Mouse (Mus musculus) testis, postnatal 14 days (tissue): ENCODE results near the gene Fam107b.
"Not testable (repeated sequence)": the region's sequence is repeated elsewhere in the genome, so short reads cannot be mapped to it uniquely, and the experiment has no call there.

ENCODE experiments used
- DNase-seq: peaks from one replicate; pipeline ENCODE4 v3.0.0; 2021; ENCODE audit warnings: low spot score

Fam107b gene

DNA sequence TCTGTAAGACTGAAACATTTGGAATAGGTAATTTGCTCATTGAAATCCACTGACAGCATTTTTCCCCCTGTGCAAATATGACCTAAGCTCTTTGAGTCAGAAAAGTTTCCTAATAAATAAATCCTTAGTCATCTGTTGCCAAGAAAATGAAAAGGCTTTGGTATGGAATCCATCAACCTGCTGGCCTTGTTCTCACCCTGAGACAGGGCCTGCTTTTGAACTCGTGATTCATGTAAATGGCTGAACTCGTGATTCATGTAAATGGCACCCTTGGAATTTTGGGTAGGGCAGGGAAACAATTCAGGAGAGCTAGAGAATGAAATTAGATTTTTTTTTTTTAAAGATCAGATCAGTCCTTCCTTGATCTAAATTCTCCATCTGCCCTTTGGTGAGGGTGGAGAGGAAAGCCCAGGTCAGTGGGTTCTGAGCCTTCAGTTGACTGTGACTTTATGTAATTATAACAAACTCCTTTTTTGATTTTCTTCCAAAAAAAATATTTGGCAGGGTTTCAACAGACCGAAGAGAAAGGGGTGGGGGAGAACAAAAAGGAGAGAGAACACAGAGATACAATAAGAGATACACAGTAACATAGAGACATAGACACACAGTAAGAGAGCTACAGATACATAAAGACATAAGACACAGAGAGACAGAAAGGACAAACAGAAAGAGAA lies 142.2 kb downstream of the Fam107b start:
- DNase-seq = no peak

DNA sequence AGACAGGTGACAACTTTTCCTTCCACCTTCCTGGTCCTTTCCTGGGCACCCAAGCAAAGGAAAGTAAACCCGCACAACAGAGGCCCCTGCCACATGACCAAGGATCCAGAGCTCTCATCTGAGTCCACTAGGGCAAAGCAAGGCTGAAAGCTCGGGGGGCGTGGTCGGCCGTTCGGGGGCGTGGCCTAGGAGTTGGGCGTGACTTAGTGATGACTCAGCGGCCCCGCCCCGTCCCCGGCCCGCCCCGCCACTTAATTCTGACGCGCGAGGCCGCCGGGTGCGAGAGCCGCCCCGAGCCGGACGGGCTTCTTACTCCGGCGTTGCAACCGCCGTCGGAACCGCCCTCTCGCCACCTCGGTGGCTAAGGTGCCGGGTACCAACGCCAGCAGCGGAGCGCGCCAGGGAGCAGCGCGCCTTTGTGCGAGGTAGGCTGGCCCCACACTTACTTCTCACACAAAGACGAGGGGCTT lies 143.0 kb downstream of the Fam107b start:
- peak; percentile 93 for DNase-seq

DNA sequence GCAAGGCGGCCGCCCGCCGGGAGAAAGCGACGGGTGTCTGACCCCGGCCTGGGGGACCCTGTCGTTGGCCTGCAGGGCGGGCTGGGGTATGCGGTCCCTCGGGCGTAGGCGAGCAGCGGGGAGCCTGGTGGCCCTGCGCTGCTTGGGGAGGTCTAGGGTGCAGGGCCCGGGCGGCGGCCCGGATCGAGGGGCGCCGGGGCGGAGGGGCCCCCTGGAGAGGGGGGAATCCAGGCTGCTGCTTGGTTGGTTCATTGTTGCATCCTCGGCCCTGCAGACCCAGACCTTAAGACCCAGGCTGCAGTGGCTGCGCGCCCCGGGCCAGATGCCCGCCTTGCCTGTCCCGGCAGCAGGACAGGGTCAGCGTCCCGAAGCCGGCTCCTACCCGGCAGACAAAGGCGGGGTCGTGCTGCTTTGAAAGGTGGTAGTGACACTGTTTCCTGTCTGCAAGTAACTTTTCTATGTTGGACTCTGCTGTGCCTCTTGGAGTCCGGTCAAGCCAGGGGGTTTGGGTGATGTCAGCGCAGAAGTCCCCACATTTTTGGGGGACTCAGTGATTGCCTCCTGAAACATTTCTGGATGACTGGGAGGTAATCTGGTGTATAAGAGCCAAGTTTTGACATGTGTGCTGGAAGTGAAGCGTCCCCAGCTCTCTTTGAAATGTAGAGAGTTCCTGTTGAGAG lies 143.5 kb downstream of the Fam107b start:
- DNase-seq = peak; percentile 21

DNA sequence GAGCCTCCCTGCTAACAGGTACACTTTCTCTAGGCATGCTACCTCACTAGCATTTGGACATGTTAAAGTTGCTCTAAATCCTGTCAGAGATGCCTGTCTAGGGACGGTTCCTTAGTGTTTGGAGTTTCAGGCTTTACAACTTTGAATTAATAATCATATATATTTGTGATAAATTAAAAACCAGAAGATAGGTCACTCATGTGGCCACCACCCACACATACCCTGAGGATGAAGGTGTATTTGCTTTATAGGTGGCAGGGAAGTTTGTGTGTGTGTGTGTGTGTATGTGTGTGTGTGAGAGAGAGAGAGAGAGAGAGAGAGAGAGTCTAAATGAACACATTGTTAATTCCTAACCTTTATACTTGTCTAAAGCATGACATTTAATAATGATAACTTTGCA lies 144.2 kb downstream of the Fam107b start:
- no peak for DNase-seq

DNA sequence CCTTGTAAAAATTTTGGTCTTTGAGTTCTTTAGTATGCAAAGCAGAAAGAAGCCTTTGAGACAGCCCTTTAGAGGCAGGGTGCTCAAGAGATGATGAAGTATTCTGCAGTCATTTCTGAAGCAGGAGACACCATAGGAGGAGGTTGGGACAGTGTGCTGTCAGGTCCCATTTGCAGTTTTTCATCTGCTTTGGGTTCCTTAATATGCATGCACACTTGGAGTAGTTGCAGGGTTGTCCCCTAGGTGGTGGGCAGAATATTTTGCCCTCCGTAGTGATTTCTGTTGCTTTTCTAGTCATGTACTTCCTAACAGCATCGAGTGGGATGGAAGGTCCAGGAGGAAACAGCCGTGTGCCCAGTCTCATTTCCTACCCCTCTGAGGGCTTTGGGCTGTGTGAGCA lies 145.1 kb downstream of the Fam107b start:
- no peak for DNase-seq

DNA sequence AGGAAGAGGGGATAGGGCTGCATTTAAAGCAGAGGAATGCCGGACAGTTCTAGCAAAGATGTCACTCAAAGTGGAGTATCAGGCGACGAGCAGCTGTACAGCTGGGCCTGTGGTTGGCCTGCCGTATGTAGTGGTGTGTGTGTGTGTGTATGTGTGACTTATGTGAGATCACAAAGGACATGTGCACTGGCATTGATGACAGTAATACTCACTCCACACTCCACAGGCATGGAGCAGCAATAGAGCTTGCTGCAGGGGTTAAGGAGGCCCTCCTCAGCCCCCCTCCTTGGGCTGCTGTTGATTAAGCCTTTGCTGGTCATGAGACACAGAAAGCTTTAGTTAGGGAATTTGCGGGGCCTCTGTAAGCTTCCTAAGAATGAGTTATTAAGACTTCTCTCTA lies 147.0 kb downstream of the Fam107b start:
- no peak for DNase-seq

DNA sequence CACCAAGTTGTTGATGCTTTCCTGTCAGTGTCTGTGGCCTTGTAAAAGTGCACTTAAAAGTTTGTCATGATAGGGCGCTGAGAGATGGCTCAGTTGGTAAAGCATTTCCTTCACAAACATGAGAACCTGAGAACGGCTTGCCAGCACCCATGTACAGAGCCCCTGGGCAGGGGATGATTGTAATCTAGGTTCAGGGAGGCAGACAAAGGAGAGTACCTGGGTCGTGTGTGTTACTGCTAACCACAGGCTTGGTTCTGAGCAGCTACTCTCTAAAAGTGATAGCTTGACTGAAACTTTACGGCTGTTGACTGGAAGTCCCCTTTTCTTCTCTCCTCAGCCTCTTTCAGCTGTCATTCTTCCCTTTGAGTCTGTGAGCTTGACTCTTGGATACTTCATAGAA lies 147.6 kb downstream of the Fam107b start:
- no peak for DNase-seq

DNA sequence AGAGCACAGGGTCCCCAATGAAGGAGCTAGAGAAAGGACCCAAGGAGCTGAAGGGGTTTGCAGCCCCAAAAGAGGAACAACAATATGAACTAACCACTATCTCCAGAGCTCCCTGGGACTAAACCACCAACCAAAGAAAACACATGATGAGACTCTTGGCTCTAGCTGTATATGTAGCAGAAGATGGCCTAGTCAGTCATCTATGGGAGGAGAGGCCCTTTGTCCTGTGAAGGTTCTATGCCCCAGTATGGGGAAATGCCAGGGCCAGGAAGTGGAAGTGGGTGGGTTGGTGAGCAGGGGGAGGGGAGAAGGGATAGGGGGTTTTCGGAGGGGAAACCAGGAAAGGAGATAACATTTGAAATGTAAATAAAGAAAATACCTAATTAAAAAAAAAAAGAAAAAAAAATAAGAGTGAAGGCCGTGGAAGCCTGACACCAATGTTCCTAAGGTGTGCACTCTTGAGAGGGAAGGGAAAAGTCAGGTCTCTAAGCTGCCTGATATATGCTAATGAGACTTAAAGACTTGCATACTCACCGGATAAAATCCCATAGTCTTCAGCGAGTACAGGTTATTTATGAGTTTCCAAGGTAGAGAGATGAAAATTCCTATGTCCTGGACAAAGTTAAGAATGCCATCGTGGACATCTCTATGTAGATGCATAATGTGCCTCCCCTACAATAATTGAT lies 149.3 kb downstream of the Fam107b start:
- not testable (repeated sequence) for DNase-seq

DNA sequence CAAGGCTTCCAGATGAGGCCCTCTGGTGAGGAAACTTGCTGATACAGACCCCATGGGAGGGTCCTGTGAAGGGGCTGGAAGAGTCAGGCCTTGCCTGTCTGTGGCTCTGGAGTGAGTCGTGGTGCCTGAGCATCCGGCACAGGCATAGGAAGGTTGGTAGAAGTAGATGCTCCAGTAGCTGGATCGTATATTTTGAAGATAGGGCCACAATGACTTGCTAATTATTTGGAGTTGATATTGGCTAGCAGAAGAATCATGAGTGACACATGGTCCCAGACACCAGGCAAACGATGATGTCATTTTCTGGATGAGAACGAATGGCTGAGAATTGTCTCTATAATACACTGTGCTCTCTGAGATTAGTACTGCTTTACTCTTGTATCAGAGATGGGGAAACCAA lies 150.8 kb downstream of the Fam107b start:
- DNase-seq = no peak

DNA sequence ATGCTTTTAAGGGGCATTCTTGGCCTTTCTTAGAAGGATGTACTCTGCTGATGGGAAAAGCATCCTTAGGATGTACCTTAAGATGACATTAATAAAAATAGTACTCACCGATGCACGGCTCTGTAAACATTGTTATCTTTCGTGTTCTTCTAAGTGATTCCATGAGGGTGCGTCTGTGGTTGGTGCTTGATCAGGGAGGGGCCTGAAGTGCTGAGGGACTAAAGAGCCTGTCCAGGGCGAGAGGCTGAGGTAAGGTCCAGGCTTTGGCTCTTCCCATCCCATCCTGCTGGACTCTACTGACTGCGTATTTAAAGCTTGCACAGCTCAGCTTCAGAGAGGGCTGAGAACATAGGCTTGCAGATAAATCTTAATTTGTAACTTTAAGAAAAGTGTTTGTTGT lies 151.7 kb downstream of the Fam107b start:
- no peak for DNase-seq

DNA sequence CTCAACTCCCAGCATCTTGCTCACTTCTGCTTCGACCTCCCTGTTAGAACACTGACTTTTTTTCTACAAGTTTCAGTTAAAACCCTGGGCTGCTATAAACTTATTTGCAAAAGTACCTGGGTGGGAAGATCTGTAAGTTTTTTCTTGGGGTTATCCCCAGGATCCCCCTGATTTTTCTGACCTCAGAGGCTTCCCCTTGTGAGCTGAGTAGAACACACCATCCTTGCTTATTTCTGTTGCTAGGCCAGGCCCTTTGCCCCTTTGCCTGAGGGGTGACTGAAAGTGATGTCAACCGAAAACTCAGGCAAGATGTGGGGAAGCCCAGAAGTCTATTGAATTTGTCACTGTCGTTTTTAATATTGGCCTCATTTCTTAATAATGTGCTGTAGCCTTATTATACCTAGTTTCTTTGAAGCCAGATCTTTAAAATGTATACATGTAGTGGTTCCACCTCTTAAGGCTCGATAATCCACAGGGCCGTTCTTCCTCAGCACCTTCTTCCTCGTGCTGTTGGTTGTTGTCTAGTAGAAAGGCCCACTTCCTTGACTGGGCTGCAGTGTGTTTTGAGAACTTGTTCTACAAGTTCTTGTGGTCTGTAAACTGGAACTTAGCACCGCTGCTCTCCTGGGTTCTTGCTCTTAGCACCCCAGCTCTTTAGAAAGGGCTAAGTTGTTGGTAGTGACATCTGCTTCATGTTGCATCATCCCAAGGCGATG lies 153.3 kb downstream of the Fam107b start:
- DNase-seq = no peak

DNA sequence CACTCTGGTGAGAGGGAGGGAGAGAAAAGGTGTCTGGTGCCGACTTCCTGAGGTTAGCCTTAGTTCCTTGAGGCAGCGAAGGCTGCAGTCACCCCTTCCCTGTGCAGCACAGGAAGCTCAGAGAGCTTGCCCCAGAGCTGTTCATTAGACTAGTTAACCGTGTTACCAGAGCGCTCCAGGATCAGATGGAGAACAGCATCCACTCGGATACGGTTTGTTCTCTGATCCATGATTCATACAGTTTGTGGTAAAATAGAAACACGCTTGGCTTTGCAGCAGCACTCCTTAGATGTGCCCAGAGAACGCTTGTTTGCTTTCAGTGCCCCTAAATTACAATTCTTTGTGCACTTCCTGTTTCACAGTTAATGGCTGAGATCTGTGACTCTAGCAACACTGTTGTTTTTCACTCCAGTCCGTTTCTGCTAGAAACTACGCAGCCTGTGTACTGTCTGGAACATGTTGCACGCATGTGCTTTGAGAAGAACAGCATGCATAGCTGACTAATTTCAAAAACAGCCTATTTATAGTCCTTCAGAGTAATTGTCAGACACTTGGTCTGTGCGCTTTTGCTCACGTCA lies 156.3 kb downstream of the Fam107b start:
- no peak for DNase-seq

DNA sequence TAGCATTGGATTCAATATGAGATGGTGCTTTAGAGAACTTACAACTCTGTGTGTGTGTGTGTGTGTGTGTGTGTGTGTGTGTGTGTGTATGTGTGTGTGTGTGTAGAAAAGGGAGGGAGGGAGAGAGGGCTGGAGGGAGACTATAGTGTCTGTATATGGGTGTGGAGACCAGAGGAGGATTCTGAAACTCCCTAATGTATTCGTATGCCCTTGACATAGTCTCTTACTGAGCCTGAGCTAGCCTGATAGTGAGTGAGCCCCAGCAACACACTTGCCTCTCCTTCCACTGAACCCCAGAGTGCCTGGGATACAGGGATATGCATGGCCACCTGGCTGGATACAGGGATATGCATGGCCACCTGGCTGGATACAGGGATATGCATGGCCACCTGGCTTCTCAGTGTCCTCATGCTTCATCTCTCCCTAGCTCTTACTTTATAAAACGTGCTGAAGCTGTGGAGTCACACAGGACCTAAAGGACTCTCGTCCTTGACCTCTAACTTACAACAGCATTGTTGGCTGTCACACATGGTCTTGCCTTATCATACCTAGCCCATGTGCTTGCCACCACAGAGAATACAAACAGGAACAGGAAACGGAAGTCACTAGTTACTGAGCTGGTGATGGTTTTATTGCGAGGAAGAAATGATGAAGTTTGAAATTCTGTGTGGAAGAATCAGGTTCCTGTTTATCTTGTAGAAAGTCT lies 157.1 kb downstream of the Fam107b start:
- no peak for DNase-seq

DNA sequence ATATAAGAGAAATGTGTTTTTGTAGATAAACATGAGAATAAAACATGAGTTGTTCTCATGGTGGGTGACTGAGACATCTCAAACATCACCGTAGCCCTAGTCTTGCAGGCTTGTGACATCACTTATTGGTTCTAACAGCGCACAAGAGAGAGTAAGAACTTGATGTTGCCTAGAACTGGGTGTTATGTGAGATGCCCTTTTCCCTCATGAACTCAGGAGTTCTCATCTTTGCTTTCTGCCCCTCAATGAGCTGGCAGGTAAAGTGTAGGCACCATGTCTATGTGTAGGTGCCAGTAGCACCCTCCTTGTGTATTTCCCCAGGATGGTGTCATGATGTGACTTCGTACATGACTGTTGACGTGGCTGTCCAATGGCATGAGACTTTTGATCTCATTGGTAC lies 157.8 kb downstream of the Fam107b start:
- DNase-seq = no peak

DNA sequence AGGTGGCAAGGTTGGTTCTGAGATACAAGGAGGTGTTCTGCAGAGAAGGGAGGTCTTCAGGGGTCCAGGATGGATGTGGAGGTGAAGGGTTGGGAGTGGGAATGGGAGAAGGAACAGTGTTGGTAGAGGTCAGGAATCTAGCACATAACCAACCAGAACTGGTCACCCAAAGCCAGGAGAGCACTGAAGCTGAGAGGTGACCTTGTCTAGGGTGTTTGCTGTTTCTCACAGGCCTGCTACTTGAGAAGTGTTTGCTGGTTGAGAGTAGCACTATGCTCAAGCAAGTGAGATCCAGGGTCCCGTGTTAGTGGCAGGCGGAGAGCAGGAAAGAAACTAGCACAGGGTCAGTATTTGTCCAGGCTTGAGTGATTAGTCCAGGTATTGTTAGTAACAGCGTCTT lies 159.3 kb downstream of the Fam107b start:
- DNase-seq = no peak

DNA sequence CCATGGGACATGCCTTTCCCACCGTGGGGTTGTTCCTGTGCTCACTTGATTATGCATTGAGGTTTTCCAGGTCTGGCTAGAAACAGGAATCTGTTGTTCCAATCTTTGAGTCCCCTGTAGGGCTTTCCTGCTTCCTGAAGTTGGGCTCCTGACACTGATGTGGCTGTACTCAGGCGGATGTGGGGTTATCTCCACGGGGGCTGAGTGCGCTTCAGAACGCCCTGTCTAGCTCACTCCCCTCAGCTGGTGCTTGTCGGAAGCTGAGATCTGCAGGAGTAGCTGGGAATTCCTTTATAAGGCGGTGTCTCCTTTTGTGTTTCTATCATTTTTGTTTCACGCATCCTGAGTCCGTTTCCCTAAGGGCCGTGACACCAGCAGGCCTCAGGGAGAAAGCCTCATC lies 160.5 kb downstream of the Fam107b start:
- DNase-seq = no peak

DNA sequence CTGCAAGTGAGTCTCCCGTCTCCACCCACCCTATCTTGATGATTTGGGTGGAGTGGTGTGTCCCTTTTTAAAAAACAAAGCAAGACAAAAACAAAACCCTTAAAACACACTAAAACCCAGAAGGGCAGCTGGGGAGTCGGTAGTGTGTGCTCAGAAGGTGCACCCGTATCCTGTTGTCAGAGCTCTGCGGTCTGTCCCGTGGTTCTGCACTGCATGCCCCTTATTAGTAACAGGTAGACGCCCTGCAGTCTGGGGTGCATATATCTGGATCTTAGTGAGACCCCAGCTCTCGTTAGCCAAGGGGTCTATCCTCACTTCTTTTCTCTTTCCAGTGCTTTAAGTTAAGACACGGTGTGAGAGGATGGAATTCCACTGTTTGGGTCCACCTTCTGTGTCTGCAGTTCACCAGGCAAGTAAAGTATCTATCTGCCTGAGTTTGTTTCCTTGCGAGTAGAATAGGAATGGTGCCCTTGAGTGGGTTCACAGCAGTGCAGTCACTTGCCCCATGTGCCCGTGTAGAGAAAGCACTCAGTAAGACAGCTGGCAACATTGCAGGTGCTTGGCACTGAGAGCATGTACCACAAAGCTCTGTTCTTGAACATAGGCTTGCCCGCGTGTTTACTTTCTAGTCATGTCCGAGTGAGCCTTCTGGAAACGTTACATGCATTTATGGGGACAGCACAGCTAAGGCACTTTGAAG lies 161.2 kb downstream of the Fam107b start:
- DNase-seq = no peak

DNA sequence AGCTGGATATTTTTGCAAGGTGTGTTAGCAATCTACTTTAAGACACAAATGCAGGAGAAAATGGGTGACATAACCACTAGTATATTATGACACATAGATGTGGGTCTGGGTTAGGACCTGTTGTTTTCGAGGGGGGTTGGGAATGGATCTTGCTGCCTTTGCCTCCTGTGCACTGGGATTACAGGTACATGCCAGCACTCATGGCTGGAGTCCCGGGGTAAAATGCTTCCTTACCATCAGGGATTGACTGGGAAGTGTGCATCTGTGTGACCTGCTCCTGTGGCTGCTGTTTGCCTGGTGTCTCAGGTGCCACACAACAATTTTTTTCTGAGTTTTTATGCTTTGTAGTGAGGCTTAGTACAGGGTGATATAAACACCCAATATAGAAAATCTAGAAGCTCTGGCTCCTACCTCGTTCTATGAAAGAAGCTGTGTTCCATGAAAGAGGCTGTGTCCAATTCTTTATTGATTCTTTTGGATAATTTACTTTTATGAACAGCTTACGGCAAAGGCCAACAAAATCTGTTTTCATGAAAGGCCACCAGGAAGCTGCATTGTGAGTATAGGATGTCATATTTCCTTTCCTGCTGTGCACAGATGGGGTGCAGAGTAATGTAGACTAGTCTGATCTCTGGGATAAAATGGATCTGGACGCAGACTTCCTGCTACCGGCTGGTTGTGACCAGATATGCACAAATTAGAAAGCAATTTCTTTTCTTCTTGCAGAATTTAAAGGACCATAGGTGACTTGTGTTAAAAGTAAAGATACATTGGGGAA lies 167.8 kb downstream of the Fam107b start:
- no peak for DNase-seq

DNA sequence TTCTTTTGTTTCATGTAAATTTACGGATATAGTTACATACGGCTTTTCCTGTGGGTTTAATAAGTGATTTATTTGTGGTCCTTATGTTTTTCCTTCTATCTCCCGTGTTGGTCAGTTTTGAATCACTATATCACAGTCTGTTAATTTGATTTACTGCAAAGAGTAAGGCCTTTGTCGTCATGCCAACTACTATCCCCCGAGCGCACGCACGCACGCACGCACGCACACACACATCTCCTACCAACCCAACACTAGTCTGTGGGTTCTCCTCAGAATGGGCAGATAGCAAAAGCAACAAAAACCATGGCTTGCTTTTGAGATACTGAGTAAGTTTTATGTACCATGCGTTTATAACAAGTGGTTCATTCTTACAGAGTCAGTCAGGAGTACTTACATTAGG lies 168.4 kb downstream of the Fam107b start:
- DNase-seq = no peak

DNA sequence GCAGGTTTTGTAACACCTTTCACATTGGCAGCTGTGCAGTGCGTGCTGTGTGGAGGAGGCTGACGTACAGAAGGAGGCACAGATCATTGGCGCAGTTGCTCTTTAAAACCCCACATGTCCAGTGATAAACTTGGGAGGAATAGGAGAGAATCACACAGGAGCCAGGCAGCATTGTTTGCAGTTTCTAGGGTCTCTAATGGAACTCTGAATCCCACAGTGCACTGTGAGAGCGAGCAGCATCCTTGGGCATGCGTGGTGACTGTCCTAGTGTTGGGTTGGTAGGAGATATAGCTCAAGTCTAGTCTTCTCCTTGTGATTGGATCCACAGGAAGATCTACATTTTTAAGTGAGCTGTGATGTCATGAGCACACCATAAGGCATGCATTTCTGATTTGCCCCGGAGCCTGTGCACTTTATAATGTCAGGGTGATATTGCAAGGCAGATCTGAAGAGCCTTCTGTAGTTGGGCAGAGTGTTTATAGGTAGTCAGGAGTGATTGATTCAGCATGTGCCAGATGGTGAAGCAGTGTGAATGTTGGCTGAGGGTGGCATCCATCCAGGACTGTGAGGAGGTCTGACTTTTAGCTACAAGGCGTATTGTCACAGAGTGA lies 169.2 kb downstream of the Fam107b start:
- DNase-seq = no peak
